Mouse (Mus musculus) lung, postnatal 0 days (tissue): Measurements from ENCODE around the gene Ptprh. TPM values are rescaled to one million over a fixed set of nuclear protein-coding genes. Genes with fewer than 3 reads are reported as not detected.
"Not testable (repeated sequence)": the region's sequence is repeated elsewhere in the genome, so short reads cannot be mapped to it uniquely, and the experiment has no call there.

Experiments used
- ATAC-seq: fragments of 200-750 bp; cut with Nextera tagmentation; 2 replicates; pipeline ENCODE4 v1.8.0; 2017; ENCODE audit warnings: moderate library complexity
- DNase-seq: peaks from one replicate; pipeline ENCODE4 v3.0.0-alpha.2; 2016; ENCODE audit warnings: low spot score
- H3K27ac ChIP-seq: fragments of 300-500 bp; sonication (generic); 2 replicates; pipeline ENCODE4 v1.5.1; 2014; ENCODE audit warnings: antibody characterized with exemption, mild to moderate bottlenecking, low read length, mixed read lengths
- H3K27me3 ChIP-seq: fragments of 300-500 bp; sonication (generic); replicated peaks from 2 replicates; pipeline ENCODE4 v1.6.1; 2014; ENCODE audit warnings: low read length, mixed read lengths; ENCODE audit not compliant: insufficient read depth
- H3K36me3 ChIP-seq: fragments of 300-500 bp; sonication (generic); 2 replicates; pipeline ENCODE4 v1.6.1; 2014; ENCODE audit warnings: low read length, mixed read lengths; ENCODE audit not compliant: insufficient read depth
- H3K4me1 ChIP-seq: fragments of 300-500 bp; sonication (generic); 2 replicates; pipeline ENCODE4 v1.6.1; 2014; ENCODE audit warnings: antibody characterized with exemption, low read depth, low read length, mixed read lengths; ENCODE audit not compliant: insufficient read depth
- H3K4me2 ChIP-seq: fragments of 300-500 bp; sonication (generic); replicated peaks from 2 replicates; pipeline ENCODE4 v1.6.1; 2014; ENCODE audit warnings: low read depth, mild to moderate bottlenecking, low read length, moderate library complexity, mixed read lengths
- H3K4me3 ChIP-seq: fragments of 300-500 bp; sonication (generic); 2 replicates; pipeline ENCODE4 v1.5.1; 2014; ENCODE audit warnings: low read depth, low read length
- H3K9ac ChIP-seq: fragments of 300-500 bp; sonication (generic); replicated peaks from 2 replicates; pipeline ENCODE4 v1.6.1; 2014; ENCODE audit warnings: low read depth, mild to moderate bottlenecking
- H3K9me3 ChIP-seq: fragments of 300-500 bp; sonication (generic); 2 replicates; pipeline ENCODE4 v1.6.1; 2016; ENCODE audit warnings: low read length, mixed read lengths
- CTCF ChIP-seq: IDR thresholded peaks from 2 replicates; pipeline ENCODE4 v1.5.1; 2016; ENCODE audit warnings: antibody characterized with exemption, mild to moderate bottlenecking
- EP300 ChIP-seq: IDR thresholded peaks from 2 replicates; pipeline ENCODE4 v1.6.1; 2016; ENCODE audit warnings: antibody characterized with exemption, mild to moderate bottlenecking, control low read depth
- WGBS: fragments of 180-500 bp; shearing (Covaris S2); extraction: QIAGEN DNeasy Blood & Tissue Kit; methylation state at CpG from one replicate; pipeline ENCODE4 v1.1.7; 2014; 5-methylcytosine and 5-hydroxymethylcytosine counted together
- polyA plus RNA-seq: library from polyadenylated mRNA; unstranded; fragments of >200 nt; fragmentation: Nextera tagmentation; extraction: Ambion mirVana; gene quantifications from 2 replicates; pipeline ENCODE4 v1.2.1, GENCODE M21; 2015

Ptprh gene
- polyA plus RNA-seq, 1 experiment from 2014 or later, result not detected

GRCm38 (mm10) chr7:4527302-4527689 is 76.5 kb downstream of the Ptprh start:
- peak overlapping the region; percentile 61; the same call in 1 of the 2 replicates for H3K4me2 ChIP-seq
- H3K27me3 ChIP-seq, result no peaks in the 10 kb centered on the region
- H3K9ac ChIP-seq, result no peak overlapping the region
- no peaks in the 10 kb centered on the region for H3K9me3 ChIP-seq
- WGBS, result 54% methylated on average over 18 of the region's 18 CpGs
- ATAC-seq, result no peak
- no peak overlapping the region for H3K27ac ChIP-seq
- no peak overlapping the region for H3K4me3 ChIP-seq
- no peak for TF ChIP-seq EP300
- no peak for TF ChIP-seq CTCF
- peaks cover 3% of the 10 kb centered on the region; the same call in 1 of the 2 replicates for H3K4me1 ChIP-seq
- no peaks in the 10 kb centered on the region for H3K36me3 ChIP-seq
- no peak for DNase-seq

GRCm38 (mm10) chr7:4526341-4527301 is 77.2 kb downstream of the Ptprh start:
- Histone ChIP-seq H3K4me2 (peak overlapping the region; percentile 61), H3K9me3 (no peaks in the 10 kb centered on the region), H3K27me3 (no peaks in the 10 kb centered on the region), H3K27ac (no peak overlapping the region), H3K4me1 (no peaks in the 10 kb centered on the region; the same call in 1 of the 2 replicates), H3K9ac (peak overlapping the region; percentile 36; the same call in 1 of the 2 replicates), H3K4me3 (peak overlapping the region; percentile 26), H3K36me3 (no peaks in the 10 kb centered on the region)
- peak; percentile 95 for ATAC-seq
- peak; percentile 95 for DNase-seq
- 24% methylated on average over 40 of the region's 40 CpGs for WGBS
- TF ChIP-seq CTCF, result peak; percentile 86
- no peak for TF ChIP-seq EP300

- not testable (repeated sequence) for H3K4me1 ChIP-seq, H3K9me3 ChIP-seq, H3K27ac ChIP-seq, H3K36me3 ChIP-seq, H3K4me3 ChIP-seq, H3K27me3 ChIP-seq, H3K9ac ChIP-seq, H3K4me2 ChIP-seq
- ATAC-seq (peak; percentile 37), DNase-seq (peak; percentile 75)
- peak; percentile 82 for TF ChIP-seq CTCF
- 56% methylated on average over 15 of the region's 15 CpGs for WGBS
Measured at GRCm38 (mm10) chr7:4524212-4524922, 79.5 kb downstream of the Ptprh start, which contains the start of gene Tnni3. Gene Tnni3, minus strand, starts transcription at chr7:4524229.

GRCm38 (mm10) chr7:4523205-4524130 is 80.4 kb downstream of the Ptprh start:
- Histone ChIP-seq H3K9ac (no peak overlapping the region), H3K36me3 (no peaks in the 10 kb centered on the region), H3K4me1 (no peaks in the 10 kb centered on the region; the same call in 1 of the 2 replicates), H3K4me2 (no peak overlapping the region), H3K27me3 (no peaks in the 10 kb centered on the region), H3K4me3 (no peak overlapping the region), H3K9me3 (no peaks in the 10 kb centered on the region), H3K27ac (no peak overlapping the region)
- TF ChIP-seq CTCF (no peak), EP300 (no peak)
- DNase-seq, result no peak
- no peak for ATAC-seq
- 85% methylated on average over 33 of the region's 33 CpGs for WGBS

- TF ChIP-seq EP300 (no peak), CTCF (no peak)
- Histone ChIP-seq H3K4me3 (no peak overlapping the region), H3K27ac (no peak overlapping the region), H3K9me3 (no peaks in the 10 kb centered on the region), H3K9ac (no peak overlapping the region), H3K27me3 (no peaks in the 10 kb centered on the region), H3K4me2 (no peak overlapping the region), H3K4me1 (no peaks in the 10 kb centered on the region; the same call in 1 of the 2 replicates), H3K36me3 (no peaks in the 10 kb centered on the region)
- no peak for DNase-seq
- ATAC-seq, result no peak
- 67% methylated on average over 6 of the region's 6 CpGs for WGBS
Measured at GRCm38 (mm10) chr7:4522292-4522691, 81.5 kb downstream of the Ptprh start.
